Mouse (Mus musculus): Measurements from ENCODE around the gene Tbc1d2b. TPM values are rescaled to one million over a fixed set of nuclear protein-coding genes. Genes with fewer than 3 reads are reported as not detected.

Gene Tbc1d2b
- polyA plus RNA-seq, 1 experiment = 2.2 TPM

GRCm38 (mm10) chr9:90183550-90183949 lies 87.1 kb downstream of the Tbc1d2b start:
- TF ChIP-seq CTCF (IDR thresholded peaks at IDR 0.05; ENCODE audit: control insufficient read depth, insufficient read depth, insufficient replicate concordance, low read depth, low read length) = no peak
- TF ChIP-seq POLR2A (IDR thresholded peaks at IDR 0.05; ENCODE audit: control insufficient read depth, low read depth, low read length) = no peak
- H3K36me3 ChIP-seq (ENCODE audit: control insufficient read depth, insufficient read depth, low read length) = no peaks in the 10 kb centered on the region
- H3K27me3 ChIP-seq (ENCODE audit: control insufficient read depth, insufficient read depth, low read length) = no peaks in the 10 kb centered on the region
- H3K27ac ChIP-seq (ENCODE audit: control insufficient read depth, insufficient read depth, low read depth, low read length) = no peak overlapping the region
- H3K4me1 ChIP-seq (ENCODE audit: control insufficient read depth, insufficient read depth, low read length) = no peaks in the 10 kb centered on the region; the same call in none of the 2 replicates
- no peak overlapping the region for H3K4me3 ChIP-seq (ENCODE audit: control insufficient read depth, low read depth, low read length)

- Histone ChIP-seq H3K27me3 (ENCODE audit: control insufficient read depth, insufficient read depth, low read length) (no peaks in the 10 kb centered on the region), H3K4me3 (ENCODE audit: control insufficient read depth, low read depth, low read length) (no peak overlapping the region), H3K36me3 (ENCODE audit: control insufficient read depth, insufficient read depth, low read length) (no peaks in the 10 kb centered on the region), H3K27ac (ENCODE audit: control insufficient read depth, insufficient read depth, low read depth, low read length) (no peak overlapping the region), H3K4me1 (ENCODE audit: control insufficient read depth, insufficient read depth, low read length) (no peaks in the 10 kb centered on the region; the same call in none of the 2 replicates)
- TF ChIP-seq CTCF (IDR thresholded peaks at IDR 0.05; ENCODE audit: control insufficient read depth, insufficient read depth, insufficient replicate concordance, low read depth, low read length) = no peak
- TF ChIP-seq POLR2A (IDR thresholded peaks at IDR 0.05; ENCODE audit: control insufficient read depth, low read depth, low read length) = no peak
These were observed 87.8 kb downstream of the Tbc1d2b start for GRCm38 (mm10) chr9:90182636-90183421.

- TF ChIP-seq POLR2A (IDR thresholded peaks at IDR 0.05; ENCODE audit: control insufficient read depth, low read depth, low read length) (no peak), CTCF (IDR thresholded peaks at IDR 0.05; ENCODE audit: control insufficient read depth, insufficient read depth, insufficient replicate concordance, low read depth, low read length) (no peak)
- H3K36me3 ChIP-seq (ENCODE audit: control insufficient read depth, insufficient read depth, low read length) = no peaks in the 10 kb centered on the region
These were observed 88.8 kb downstream of the Tbc1d2b start for GRCm38 (mm10) chr9:90181656-90182388.

GRCm38 (mm10) chr9:90179409-90179808 lies 91.2 kb downstream of the Tbc1d2b start:
- no peaks in the 10 kb centered on the region for H3K27me3 ChIP-seq (ENCODE audit: control insufficient read depth, insufficient read depth, low read length)
- TF ChIP-seq POLR2A (IDR thresholded peaks at IDR 0.05; ENCODE audit: control insufficient read depth, low read depth, low read length) (no peak), CTCF (IDR thresholded peaks at IDR 0.05; ENCODE audit: control insufficient read depth, insufficient read depth, insufficient replicate concordance, low read depth, low read length) (no peak)
- H3K27ac ChIP-seq (ENCODE audit: control insufficient read depth, insufficient read depth, low read depth, low read length) = no peak overlapping the region
- no peaks in the 10 kb centered on the region; the same call in 1 of the 2 replicates for H3K4me1 ChIP-seq (ENCODE audit: control insufficient read depth, insufficient read depth, low read length)
- H3K4me3 ChIP-seq (ENCODE audit: control insufficient read depth, low read depth, low read length) = no peak overlapping the region
- no peaks in the 10 kb centered on the region for H3K36me3 ChIP-seq (ENCODE audit: control insufficient read depth, insufficient read depth, low read length)

More at GRCm38 (mm10) chr9:90181656-90182388, 88.8 kb downstream of the Tbc1d2b start:
- no peaks in the 10 kb centered on the region; the same call in none of the 2 replicates for H3K4me1 ChIP-seq (ENCODE audit: control insufficient read depth, insufficient read depth, low read length)
- no peak overlapping the region for H3K27ac ChIP-seq (ENCODE audit: control insufficient read depth, insufficient read depth, low read depth, low read length)
- no peak overlapping the region for H3K4me3 ChIP-seq (ENCODE audit: control insufficient read depth, low read depth, low read length)
- no peaks in the 10 kb centered on the region for H3K27me3 ChIP-seq (ENCODE audit: control insufficient read depth, insufficient read depth, low read length)

- TF ChIP-seq CTCF (IDR thresholded peaks at IDR 0.05; ENCODE audit: control insufficient read depth, insufficient read depth, insufficient replicate concordance, low read depth, low read length) (no peak), POLR2A (IDR thresholded peaks at IDR 0.05; ENCODE audit: control insufficient read depth, low read depth, low read length) (no peak)
- Histone ChIP-seq H3K27me3 (ENCODE audit: control insufficient read depth, insufficient read depth, low read length) (no peaks in the 10 kb centered on the region), H3K27ac (ENCODE audit: control insufficient read depth, insufficient read depth, low read depth, low read length) (no peak overlapping the region), H3K4me3 (ENCODE audit: control insufficient read depth, low read depth, low read length) (no peak overlapping the region), H3K36me3 (ENCODE audit: control insufficient read depth, insufficient read depth, low read length) (no peaks in the 10 kb centered on the region), H3K4me1 (ENCODE audit: control insufficient read depth, insufficient read depth, low read length) (peaks cover 2% of the 10 kb centered on the region; the same call in 1 of the 2 replicates)
These were observed 97.3 kb downstream of the Tbc1d2b start for GRCm38 (mm10) chr9:90173330-90173729.

DNA sequence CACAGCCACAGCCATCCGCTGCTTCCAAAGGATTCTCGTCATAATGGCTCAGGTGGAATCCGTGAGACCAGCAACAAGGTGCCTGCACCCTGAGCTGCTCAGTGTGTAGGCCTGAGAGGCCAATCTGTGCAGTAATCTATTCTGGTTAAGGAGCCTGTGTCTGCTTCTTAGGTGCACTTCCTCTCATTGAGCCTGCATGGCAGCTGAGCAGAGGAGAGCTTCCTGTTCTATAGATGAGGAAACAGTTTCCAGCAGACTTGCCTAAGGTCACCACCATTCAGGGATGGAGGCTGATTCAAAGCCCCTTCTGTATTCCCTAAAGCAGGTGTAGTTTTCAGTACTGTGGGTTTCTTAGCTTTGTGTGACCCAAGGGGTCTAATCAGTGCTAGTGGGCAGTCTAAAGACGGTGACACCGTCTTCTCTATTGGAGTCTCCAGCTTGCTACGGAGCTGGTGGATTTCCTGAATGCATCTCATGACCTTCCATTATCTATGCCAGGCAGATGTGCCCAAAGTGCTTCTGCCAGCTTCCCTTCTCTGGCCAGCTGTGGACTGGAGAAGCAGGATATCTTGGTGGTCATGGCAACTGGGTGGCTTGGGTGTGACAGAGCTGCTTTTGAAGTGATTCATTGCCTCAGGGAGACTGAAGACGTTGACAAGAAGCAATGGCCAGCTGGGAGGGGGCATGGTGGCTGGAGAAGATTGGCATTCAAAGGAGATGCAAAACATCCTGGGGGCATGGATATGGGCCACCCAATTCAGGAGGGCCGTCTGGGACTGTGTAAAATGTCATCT lies 97.9 kb downstream of the Tbc1d2b start:
- Histone ChIP-seq H3K4me1 (ENCODE audit: control insufficient read depth, insufficient read depth, low read length) (peaks cover 2% of the 10 kb centered on the region; the same call in 1 of the 2 replicates), H3K4me3 (ENCODE audit: control insufficient read depth, low read depth, low read length) (no peak overlapping the region), H3K27ac (ENCODE audit: control insufficient read depth, insufficient read depth, low read depth, low read length) (no peak overlapping the region), H3K36me3 (ENCODE audit: control insufficient read depth, insufficient read depth, low read length) (no peaks in the 10 kb centered on the region), H3K27me3 (ENCODE audit: control insufficient read depth, insufficient read depth, low read length) (no peaks in the 10 kb centered on the region)
- no peak for TF ChIP-seq CTCF (IDR thresholded peaks at IDR 0.05; ENCODE audit: control insufficient read depth, insufficient read depth, insufficient replicate concordance, low read depth, low read length)
- TF ChIP-seq POLR2A (IDR thresholded peaks at IDR 0.05; ENCODE audit: control insufficient read depth, low read depth, low read length) = no peak

Data from testis, adult 2 months (tissue).